Mouse (Mus musculus): ENCODE measurements around the gene Acr.

Acr gene

DNA sequence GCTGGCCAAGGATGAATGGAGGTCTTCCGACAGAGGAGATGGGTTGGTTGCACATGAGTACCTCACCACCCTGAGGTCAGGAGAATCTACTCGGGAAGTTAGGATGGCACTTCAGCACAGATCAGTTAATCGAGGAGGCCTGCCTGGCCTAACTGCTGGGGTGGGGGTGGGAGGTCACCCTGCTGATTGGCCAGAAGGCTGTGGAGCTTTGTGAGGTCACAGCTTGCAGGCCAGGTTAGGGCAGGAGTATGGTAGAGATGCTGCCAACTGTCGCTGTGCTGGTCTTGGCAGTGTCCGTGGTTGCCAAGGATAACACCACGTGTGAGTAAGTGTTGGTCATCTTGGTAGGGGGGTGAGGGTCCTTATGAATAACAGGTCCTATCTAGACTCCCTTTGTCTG is at the start of gene Acr:
Gene Acr (plus strand): TSS at position 213 of the 400 bp plus-strand sequence.
- DNase-seq (ENCODE audit: low spot score in 2 of 2): no peak

DNA sequence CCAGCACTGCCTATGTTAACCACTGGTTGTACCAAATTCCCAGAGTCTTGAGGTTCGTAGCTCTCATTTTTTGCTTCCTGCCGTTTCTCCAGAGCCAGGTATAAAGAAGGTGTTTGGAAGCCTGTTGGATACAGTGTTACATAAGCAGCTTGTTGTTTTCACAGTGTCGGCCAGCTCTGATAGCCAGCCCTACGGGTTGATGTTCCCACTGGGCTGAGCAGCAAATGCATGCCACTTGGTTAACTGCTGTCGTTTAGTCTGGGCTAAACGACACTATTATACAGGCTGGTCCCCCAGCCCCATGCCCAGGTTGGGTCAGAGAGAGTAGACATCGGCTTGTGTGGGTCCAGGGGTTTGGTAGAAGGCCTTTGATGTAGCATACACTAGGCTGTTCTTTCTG is 46.2 kb upstream of the Acr start:
- DNase-seq (ENCODE audit: low spot score in 2 of 2): no peak

DNA sequence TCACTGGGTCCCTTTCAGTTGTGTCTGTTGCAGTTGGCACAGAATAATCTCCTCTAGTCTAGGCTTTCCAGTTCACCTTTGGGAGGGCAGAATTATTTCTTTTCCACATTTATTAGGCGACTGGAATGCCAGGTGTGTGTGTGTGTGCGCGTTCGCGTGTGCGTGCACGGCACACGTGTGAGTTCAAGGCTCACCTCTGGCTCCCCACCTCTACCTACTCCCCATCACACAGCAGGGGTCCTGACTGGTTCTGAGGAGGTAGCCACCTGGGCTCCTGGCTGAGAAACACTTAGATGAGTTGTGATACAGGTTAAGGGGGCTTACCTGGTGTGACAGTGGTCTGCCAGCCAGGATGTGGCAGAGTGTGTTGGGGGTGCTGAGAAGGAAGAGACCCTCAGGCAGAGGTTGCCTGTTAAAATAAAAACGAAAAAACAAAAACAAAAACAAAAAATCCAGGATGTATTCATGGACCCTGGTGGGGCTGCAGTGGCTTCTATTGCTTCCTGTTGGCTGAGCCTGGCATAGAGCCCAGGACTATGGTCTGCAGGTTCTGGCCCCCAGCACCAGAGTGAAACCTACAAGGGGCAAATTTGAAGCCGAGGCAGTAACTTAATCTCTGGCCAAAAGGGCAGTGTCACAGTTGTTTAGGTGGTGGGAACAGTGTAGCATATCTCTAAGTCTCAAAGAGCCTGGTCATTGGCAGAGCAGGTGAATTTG is 45.4 kb upstream of the Acr start:
- DNase-seq (ENCODE audit: low spot score in 2 of 2): no peak

DNA sequence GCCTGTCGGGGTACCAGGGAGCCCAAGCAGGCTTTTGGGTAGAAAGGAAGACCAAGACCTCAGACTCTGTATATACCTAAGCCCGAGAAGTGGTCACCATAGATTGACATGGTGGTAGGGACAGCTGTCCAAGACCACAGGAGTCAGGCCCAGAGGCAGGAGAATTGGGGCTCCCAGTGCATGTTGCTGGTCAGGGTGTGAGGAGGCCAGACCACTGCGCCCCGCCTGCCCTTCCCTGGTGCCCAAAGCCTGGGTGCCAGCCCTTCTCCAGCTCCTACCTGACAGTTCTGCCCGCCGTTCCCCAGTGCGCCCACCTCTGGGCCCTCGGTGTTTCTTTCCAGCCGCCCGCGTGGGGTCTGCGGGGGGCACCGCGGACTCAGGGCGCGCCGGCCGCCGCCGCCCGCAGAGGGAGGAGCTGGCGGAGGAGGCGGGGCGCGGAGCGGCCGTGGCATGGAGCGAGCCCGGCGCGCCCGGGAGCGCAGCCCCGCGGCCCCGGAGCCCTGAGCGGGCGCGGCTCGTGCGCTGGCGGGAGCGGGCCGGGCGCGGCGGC is 44.8 kb upstream of the Acr start:
- no peak for DNase-seq (ENCODE audit: low spot score in 2 of 2)

DNA sequence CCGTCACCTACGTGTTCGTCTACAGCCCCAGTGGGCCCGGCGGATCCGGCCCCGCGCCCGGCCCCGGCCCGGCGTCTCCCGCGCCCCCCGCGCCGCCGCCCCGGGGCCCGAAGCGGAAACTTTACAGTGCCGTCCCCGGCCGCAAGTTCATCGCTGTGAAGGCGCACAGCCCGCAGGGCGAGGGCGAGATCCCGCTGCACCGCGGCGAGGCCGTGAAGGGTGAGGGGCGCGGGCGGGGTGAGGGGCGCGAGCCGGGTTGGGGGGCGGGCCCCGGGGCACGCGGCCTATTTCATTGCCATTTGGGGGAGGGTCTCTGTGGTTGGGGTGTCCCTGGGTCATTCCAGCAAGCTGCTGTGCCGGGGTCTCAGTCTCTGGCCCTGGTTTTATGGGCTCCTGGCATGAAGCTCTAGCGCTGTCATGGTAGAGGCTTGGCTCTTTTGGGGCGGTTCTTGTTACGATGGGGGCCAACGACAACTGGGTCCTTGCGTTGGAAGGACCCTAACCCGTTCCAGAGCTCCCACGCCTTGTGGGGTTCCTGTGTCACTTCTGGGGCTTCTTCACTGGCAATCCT is 44.0 kb upstream of the Acr start:
- no peak for DNase-seq (ENCODE audit: low spot score in 2 of 2)

DNA sequence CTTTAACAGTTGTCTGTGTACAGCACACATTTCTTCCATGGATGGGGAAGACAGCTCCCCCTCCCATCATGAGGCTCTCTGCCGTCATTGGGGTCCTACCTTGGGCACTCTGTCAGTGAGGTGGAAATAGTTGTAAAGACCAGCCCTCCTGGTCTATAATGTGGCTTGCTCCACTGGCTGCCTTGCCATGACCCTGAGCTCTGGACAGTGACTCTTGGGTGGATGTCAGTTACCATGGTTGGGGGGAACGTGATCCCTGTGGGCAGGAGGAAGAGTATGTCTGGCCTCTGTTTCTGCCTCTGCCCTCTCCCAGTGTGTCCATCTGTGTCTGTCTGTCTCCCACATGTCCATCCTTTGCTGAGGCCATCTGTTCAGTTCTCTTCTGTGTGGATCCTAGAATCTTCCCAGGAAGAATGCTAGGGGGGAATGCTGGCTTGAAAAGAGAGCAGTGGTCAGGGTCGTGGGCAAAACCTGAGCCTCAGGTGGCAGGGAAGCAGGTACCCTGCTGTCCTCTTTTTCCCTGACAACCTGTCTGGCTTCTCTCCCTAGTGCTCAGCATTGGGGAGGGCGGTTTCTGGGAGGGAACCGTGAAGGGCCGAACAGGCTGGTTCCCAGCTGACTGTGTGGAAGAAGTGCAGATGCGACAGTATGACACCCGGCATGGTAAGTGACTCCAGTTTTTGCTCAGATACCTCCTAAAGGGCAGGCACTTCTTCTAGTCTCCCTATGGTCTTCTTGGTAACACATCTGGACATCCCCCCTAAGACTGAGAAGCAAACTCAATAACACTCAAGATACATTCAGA is 43.3 kb upstream of the Acr start:
- DNase-seq (ENCODE audit: low spot score in 2 of 2): no peak

DNA sequence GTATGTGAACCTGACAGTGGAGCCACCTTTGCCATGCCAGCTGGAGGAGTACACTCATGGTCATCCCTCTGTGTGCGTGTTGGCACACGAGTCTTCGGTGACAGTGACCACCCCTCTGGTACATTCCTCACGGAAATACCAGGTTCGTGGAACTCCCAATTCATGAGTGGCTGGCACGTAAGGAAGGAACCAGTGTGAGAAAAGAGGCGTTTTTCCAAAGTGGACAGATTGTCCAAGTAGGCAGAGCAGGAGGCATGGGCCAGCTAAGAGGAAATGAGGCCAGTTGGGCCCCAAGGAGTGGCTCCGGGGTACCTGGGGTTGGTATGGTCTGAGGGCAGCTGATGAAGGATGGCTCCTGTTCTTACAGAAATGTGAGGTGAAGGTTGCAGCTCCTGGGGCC is 42.7 kb upstream of the Acr start:
- no peak for DNase-seq (ENCODE audit: low spot score in 2 of 2)

DNA sequence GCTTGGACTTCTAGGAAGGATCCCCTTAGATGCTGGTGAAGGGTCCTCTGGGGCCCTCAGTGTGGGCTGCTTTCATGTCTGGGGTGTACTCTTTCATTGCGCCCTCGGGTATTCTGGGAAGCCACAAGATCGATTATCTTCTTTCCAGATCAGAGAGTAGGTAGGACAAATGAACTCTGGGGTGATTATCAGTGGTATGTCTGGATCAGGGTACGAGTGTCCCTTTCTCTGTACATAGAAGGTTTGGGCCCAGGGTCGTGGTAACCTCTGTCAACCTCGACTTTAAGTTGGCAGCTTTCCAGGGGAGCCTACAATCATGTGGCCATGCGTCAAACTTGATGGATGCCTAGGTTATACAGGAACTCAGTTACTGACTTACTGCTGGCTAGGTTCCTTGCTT is 42.2 kb upstream of the Acr start:
- no peak for DNase-seq (ENCODE audit: low spot score in 2 of 2)

DNA sequence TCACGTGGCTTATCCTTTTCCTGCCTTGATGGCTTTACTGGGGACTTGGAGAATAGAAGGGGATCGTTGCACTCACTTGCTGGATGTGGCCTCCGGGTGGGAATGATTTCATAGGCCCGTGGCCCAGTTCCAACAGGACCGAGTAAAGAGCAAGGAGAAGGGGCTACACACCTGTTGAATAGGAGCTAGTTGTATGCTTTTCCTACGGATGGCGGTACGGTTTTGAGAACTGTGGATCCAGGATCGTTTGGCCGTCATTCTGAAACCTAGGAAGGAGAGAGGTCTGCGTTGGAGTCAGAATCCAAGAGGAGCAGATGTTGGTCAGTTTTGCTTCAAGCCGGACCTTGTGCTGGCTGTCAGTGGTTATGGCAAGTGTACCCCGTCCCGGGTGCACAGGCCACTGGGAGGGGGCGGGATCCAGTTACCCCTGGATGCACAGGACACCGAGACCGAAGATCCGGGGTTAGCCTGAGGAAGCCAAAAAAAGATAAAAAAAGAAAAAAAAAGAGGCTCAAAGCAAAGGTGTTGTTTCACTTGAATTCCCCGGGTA is 41.3 kb upstream of the Acr start:
- DNase-seq (ENCODE audit: low spot score in 2 of 2): no peak

DNA sequence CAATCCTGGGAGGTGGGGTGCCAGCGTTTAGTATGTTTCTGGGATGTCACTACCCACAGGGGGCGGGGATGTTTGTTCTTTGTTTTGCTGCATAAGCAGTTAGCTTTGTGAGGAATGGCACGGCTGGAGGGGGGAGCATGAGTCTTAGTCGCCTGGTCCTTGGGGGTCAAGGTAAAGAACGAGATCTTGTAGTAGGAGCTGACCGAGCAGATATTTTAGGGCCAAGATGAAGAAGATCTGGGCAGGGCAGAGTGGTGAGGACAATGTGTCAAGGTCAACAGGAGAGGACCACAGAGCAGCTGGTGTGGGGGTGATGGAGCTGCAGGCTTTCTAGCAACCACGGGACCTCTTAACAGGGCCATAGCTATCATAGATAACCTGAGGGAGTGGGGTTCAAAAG is 40.7 kb upstream of the Acr start:
- no peak for DNase-seq (ENCODE audit: low spot score in 2 of 2)

DNA sequence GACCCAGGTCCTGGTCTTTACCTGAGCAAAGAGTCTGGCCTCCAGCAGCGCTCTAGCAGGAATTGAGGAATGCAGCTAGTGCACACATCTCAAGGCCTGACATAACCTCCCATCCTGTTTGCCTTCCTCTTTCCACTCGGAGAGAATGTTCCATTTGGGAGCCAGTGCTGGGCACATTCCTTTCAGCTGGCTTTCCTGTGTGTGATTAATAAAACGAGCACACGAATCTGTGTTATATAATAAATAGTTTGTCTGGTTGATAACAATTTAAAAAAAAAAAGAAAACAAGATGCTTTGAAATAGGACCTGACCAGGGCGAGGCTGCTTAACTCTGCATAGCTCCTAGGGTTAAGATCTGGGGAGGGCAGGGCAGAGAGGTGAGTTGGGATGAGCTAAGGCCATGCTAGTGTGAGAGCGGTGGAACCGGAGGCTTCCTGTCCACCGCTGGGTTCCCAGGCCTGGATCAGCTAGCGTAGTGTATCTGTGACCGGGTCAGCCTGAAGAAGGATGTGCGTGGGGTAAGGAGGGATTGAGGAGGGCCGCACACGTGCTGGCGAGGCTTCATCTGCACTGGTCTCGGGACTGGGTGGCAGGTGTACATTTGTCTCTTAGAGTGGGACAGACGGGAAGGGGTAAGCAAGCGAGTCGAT is 39.8 kb upstream of the Acr start:
- no peak for DNase-seq (ENCODE audit: low spot score in 2 of 2)

DNA sequence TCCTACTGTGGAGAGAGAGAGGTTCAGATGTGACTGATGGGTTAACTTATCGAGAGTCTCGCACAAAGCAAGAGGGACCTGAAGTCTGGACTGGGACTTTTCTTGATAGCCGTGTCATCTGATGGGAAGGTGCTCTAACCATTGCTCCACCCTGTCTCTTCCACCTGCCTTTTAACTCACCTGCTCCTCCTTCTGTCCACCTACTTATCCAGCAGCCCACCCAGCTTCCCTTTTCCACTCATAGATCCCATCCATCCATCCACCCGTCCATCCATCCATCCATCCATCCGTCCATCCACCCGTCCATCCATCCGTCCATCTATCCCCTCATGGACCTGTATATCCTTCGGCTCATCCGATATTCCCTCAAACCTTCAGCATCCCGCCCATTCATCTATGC is 39.2 kb upstream of the Acr start:
- no peak for DNase-seq (ENCODE audit: low spot score in 2 of 2)

DNA sequence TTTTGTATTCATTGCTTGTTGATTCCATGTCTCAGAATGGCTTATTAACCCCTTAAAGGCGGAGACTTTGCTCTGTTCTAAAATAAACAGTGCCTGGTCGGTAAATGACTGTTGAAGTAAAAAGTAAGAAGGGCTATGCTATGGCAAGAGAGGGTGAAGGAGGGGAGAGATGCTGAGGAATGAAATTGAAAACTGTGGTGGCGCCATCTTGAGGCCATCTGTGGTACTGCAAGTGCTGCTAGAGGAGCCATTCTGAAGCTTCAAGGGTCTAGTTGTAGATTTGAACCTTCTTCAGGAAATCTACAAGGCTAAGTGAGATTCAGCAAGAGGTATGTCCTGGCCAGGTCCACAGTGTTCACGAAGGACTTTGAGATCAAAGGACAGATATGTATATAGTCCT is 37.8 kb upstream of the Acr start:
- peak; percentile 44 for DNase-seq (ENCODE audit: low spot score in 2 of 2)

DNA sequence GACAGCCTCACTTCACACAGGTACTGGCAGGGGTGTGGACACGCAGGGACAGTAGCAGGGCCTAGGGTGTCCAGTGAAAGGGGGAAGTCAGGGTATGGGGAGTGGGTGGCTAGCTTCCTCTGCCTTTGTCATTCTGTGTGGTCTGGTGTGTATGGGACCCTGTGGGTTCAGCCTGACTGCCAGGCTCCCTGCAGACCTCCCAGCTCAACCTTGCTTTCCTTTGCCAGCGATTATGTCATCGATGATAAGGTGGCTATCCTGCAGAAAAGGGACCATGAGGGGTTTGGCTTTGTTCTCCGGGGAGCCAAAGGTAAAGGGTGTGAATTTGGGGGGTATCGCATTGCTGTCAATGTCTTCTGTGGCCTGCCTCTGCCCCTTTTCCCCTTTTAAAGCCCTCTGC is 36.7 kb upstream of the Acr start:
- DNase-seq (ENCODE audit: low spot score in 2 of 2): no peak

DNA sequence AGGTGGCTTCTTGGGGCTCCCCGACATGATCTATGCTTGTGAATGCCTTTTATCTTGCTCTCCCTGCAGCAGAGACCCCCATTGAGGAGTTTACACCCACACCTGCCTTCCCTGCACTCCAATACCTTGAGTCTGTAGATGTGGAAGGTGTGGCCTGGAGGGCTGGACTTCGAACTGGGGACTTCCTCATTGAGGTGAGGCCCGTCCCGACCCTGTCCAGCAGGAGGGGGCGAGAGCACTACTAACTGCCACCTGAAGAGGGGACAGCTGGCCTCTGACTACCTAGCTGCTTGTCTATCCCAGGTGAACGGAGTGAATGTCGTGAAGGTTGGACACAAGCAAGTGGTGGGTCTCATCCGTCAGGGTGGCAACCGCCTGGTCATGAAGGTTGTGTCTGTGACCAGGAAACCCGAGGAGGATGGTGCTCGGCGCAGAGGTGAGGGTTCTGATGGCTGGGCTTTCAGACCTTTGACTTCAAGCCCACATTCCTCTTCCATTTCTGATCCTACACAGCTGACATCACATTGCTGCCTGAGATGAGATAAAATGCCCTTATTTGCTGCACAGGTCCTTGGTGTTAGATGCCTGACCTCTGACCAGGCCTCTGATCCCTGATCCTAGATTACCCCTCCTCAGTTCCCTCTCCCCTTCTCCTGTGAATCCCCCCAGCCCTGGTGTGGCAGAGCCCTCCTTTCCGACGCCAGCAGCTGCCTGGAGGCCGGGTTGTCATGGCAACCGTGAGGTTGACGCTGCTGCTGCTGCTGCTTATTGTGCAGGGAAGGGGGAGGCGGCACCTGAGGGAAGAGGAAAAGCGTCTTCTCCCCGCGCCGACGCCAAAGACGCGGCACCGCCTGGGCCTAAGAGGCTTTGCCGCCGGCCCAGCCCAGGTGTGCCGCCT is 35.9 kb upstream of the Acr start:
- DNase-seq (ENCODE audit: low spot score in 2 of 2): no peak

DNA sequence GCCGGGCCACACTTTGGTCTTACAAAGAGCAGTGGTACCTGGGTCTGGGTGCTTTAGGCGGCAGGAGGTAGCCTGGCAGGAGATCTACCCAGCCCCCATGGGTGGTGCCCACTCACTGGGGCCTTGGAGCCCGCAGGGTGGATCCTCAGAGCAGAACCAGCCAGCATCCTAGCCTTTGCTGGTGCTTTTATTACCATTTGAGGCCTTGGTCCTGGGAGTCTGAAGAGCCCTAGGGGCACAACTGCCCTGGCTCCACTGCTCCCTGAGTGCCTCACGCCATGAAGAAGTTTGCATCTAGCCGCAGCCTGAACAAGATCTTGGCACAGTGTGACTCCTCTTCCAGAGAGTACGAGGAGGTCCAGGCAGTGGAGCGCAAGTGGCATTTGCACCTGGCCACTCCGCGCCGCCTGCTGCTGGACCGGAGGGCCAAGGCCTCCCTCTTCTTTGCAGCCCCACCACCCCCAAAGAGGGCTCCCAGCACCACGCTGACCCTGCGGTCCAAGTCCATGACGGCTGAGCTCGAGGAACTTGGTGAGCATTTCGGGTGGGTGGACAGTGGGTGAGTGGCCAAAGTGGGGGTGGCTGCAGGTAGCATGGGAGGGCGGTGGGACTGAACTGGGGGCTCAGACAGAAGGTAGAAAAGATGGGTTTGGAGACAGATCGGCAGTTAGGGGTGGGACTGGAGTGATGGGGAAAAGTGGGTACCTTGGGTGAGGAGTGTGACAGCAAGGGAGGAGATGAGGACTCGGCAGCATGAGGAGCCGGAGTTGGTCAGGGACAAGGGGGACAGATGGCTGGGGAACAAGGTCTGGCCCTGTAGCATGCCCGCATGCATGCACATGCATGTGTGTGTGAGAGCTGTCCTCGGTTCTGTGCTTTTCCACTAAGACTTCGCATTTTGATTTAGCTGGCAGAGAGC is 34.9 kb upstream of the Acr start:
- DNase-seq (ENCODE audit: low spot score in 2 of 2): no peak

DNA sequence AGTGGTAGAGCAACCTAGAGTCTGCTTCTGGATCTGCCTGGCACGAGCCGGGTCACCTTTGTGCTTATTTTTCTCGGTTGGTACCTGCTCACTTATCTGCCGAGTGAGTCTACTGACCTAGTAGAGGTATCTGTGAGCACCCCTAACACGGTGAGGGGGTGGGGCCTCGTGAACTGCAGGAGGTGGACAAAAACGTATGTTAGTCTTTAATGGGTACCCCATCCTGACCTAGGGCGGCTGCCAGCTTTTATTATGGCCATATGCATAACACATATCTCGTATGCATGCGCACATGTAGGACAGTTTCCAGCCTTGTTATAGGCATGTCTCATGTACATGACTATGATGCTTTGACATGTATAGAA is 34.3 kb upstream of the Acr start:
- DNase-seq (ENCODE audit: low spot score in 2 of 2): no peak

DNA sequence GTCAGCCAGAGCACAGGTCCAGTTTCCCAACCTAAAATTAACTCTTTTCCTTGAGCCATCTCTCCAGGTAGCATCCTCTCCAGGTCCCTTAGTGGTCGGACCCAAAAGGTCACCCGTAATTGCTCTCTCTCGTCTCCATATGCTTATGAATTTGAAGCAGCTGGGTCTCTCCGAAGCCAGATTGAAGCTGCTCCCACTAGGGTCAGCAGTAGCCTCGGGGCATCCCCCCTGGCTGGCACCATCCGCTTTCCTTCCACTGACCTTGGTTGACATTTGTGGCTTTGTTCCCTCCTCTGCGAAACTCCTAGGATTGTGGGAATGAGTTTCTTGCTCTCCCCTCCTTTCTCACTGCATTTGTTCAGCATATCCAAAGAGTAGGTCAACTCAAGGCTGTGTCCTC is 24.0 kb upstream of the Acr start:
- DNase-seq (ENCODE audit: low spot score in 2 of 2): no peak

DNA sequence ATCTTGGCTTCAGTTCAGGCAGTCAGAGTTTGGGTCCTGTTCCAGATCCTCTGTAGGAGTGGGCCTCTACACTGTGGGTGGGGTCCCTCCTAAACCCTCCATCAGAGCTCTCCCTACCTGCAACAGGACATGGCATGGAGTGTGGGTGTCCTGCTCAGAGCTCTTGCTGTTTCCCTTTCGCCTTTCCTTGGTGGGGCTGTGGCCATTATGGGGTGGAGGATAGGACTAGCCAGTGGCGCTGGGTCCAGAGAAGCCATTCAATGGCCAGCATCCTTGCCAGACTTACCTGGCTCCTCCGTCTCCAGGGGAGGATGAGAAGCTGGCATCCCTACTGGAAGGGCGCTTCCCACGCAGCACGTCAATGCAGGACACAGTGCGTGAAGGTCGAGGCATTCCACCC is 20.8 kb upstream of the Acr start:
- no peak for DNase-seq (ENCODE audit: low spot score in 2 of 2)
